Mouse (Mus musculus) left cerebral cortex, adult 2 months (tissue): Measurements from ENCODE around the gene Ticam1. TPM values are rescaled to one million over a fixed set of nuclear protein-coding genes. Genes with fewer than 3 reads are reported as not detected.

Experiments used
- DNase-seq, 2 experiments: peaks; one replicate each; pipeline ENCODE4 v3.0.0; 2021 to 2022; ENCODE audit warnings: low spot score in 2 of 2, mixed read lengths in 1 of 2; ENCODE audit errors: extremely low spot score in 1 of 2
- H3K27ac ChIP-seq: fragments of 200-600 bp; 2 replicates; pipeline ENCODE4 v1.8.1; 2022
- H3K4me3 ChIP-seq: fragments of 200-600 bp; 2 replicates; pipeline ENCODE4 v1.8.1; 2022
- CTCF ChIP-seq: fragments of 200-600 bp; IDR thresholded peaks from 2 replicates; pipeline ENCODE4 v1.8.1; 2022; ENCODE audit warnings: antibody characterized with exemption, mild to moderate bottlenecking, moderate library complexity
- intact Hi-C: fragments of 180-260 bp; cut with DNase I; formaldehyde crosslinking; loops from one replicate; pipeline ENCODE4 v1.15.1; 2025
- long read RNA-seq, 2 experiments: library from polyadenylated mRNA; stranded (forward); transcript quantifications; one replicate each; pipeline ENCODE4 v2.0.0; 2021; ENCODE audit warnings: borderline mapping rate in 2 of 2
- total RNA-seq, 2 experiments: library from RNA; stranded (reverse); gene quantifications; 2 replicates each; pipeline ENCODE4 v1.2.3; 2021

Gene Ticam1
- total RNA-seq: 1 to 10 TPM; 6.9 to 7.2 TPM
- long read RNA-seq, experiment 1, partial matches to known transcripts: 0 of 2 reads
- long read RNA-seq, experiment 1, other reads (novel, unspliced or antisense): 0 of 2 reads
- long read RNA-seq, experiment 2, partial matches to known transcripts: 1 of 3 reads
- long read RNA-seq, experiment 2, other reads (novel, unspliced or antisense): 0 of 3 reads

- intact Hi-C loops: loop anchor here (2.0 to 5.0 kb wide), 2 partner anchors 50 to 75 kb away; partner anchors contain the start of gene Kdm4b
- DNase-seq: peak; percentile 68 to 83
- peak; percentile 50 for TF ChIP-seq CTCF
- Histone ChIP-seq H3K27ac (peak within 1 kb of the TSS; percentile 91), H3K4me3 (peak within 1 kb of the TSS; percentile 57)
Observed at GRCm38 (mm10) chr17:56276643-56277566, at the start of gene Ticam1. Gene Ticam1 (minus strand): TSS chr17:56276786.

GRCm38 (mm10) chr17:56325450-56326152, 49.0 kb upstream of the Ticam1 start, which contains the start of gene Kdm4b:
Gene Kdm4b (plus strand): TSS chr17:56326062.
- TF ChIP-seq CTCF: no peak
- intact Hi-C loops: loop anchor here (2.0 kb wide), 2 partner anchors 23 to 49 kb away; partner anchors contain the start of gene Ticam1

GRCm38 (mm10) chr17:56324419-56324818, 47.8 kb upstream of the Ticam1 start:
- DNase-seq: no peak
- intact Hi-C loops: no loop called here
- no peak for TF ChIP-seq CTCF
- no peak overlapping the region for H3K27ac ChIP-seq
- H3K4me3 ChIP-seq: no peak overlapping the region

More at GRCm38 (mm10) chr17:56325450-56326152, 49.0 kb upstream of the Ticam1 start, which contains the start of gene Kdm4b:
- H3K27ac ChIP-seq: peak within 1 kb of the TSS; percentile 90
- peak; percentile 97 to 99 for DNase-seq
- H3K4me3 ChIP-seq: peak within 1 kb of the TSS; percentile 83

- Histone ChIP-seq H3K27ac (no peak overlapping the region), H3K4me3 (no peak overlapping the region)
- no peak for DNase-seq
- intact Hi-C loops: no loop called here
- no peak; the same call in 1 of the 2 replicates for TF ChIP-seq CTCF
Observed at GRCm38 (mm10) chr17:56309191-56309945, 32.8 kb upstream of the Ticam1 start.

- H3K4me3 ChIP-seq: no peak overlapping the region
- no peak for TF ChIP-seq CTCF
- intact Hi-C loops: no loop called here
- DNase-seq: no peak
- no peak overlapping the region for H3K27ac ChIP-seq
Observed at GRCm38 (mm10) chr17:56308088-56308487, 31.5 kb upstream of the Ticam1 start.

GRCm38 (mm10) chr17:56305826-56306225, 29.2 kb upstream of the Ticam1 start:
- DNase-seq: no peak
- no peak overlapping the region for H3K4me3 ChIP-seq
- intact Hi-C loops: no loop called here
- H3K27ac ChIP-seq: no peak overlapping the region
- TF ChIP-seq CTCF: peak; percentile 38

- Histone ChIP-seq H3K27ac (no peak overlapping the region), H3K4me3 (no peak overlapping the region)
- intact Hi-C loops: no loop called here
- TF ChIP-seq CTCF: no peak
- DNase-seq: no peak
Observed at GRCm38 (mm10) chr17:56305156-56305555, 28.6 kb upstream of the Ticam1 start.

GRCm38 (mm10) chr17:56304718-56305117, 28.1 kb upstream of the Ticam1 start:
- intact Hi-C loops: no loop called here
- DNase-seq: no peak
- no peak overlapping the region for H3K4me3 ChIP-seq

GRCm38 (mm10) chr17:56303847-56304586, 27.4 kb upstream of the Ticam1 start:
- H3K27ac ChIP-seq: no peak overlapping the region
- intact Hi-C loops: no loop called here

More at GRCm38 (mm10) chr17:56304718-56305117, 28.1 kb upstream of the Ticam1 start:
- no peak for TF ChIP-seq CTCF
- no peak overlapping the region for H3K27ac ChIP-seq

GRCm38 (mm10) chr17:56303160-56303846, 26.7 kb upstream of the Ticam1 start, which contains the start of gene Uhrf1:
Gene Uhrf1 (plus strand): TSS chr17:56303321.
- Histone ChIP-seq H3K27ac (no peak within 1 kb of the TSS), H3K4me3 (peak within 1 kb of the TSS; percentile 63)
- DNase-seq: no peak
- intact Hi-C loops: no loop called here
- no peak for TF ChIP-seq CTCF

More at GRCm38 (mm10) chr17:56303847-56304586, 27.4 kb upstream of the Ticam1 start:
- TF ChIP-seq CTCF: no peak; the same call in 1 of the 2 replicates
- peak; percentile 90 for DNase-seq
- peak overlapping the region; percentile 63 for H3K4me3 ChIP-seq
